Mouse (Mus musculus): ENCODE measurements around the gene Dpp6.

Dpp6 gene

GRCm38 (mm10) chr5:27056436-27056835, 239.4 kb downstream of the Dpp6 start:
- DNase-seq (ENCODE audit: low spot score in 2 of 2) = no peak

- DNase-seq (ENCODE audit: low spot score in 2 of 2) = no peak
Measured at GRCm38 (mm10) chr5:27060114-27060513, 243.1 kb downstream of the Dpp6 start.

GRCm38 (mm10) chr5:27063871-27064270, 246.9 kb downstream of the Dpp6 start:
- DNase-seq (ENCODE audit: low spot score in 2 of 2) = no peak

- no peak for DNase-seq (ENCODE audit: low spot score in 2 of 2)
Measured at GRCm38 (mm10) chr5:27066837-27067236, 249.8 kb downstream of the Dpp6 start.

GRCm38 (mm10) chr5:27075131-27075591, 258.2 kb downstream of the Dpp6 start:
- DNase-seq (ENCODE audit: low spot score in 2 of 2) = no peak

- no peak for DNase-seq (ENCODE audit: low spot score in 2 of 2)
Measured at GRCm38 (mm10) chr5:27076046-27076445, 259.0 kb downstream of the Dpp6 start.

GRCm38 (mm10) chr5:27077821-27078220, 260.8 kb downstream of the Dpp6 start:
- DNase-seq (ENCODE audit: low spot score in 2 of 2) = no peak

- no peak for DNase-seq (ENCODE audit: low spot score in 2 of 2)
Measured at GRCm38 (mm10) chr5:27081275-27081674, 264.3 kb downstream of the Dpp6 start.

GRCm38 (mm10) chr5:27083762-27084161, 266.8 kb downstream of the Dpp6 start:
- no peak for DNase-seq (ENCODE audit: low spot score in 2 of 2)

GRCm38 (mm10) chr5:27108221-27108620, 291.2 kb downstream of the Dpp6 start:
- no peak for DNase-seq (ENCODE audit: low spot score in 2 of 2)

- no peak for DNase-seq (ENCODE audit: low spot score in 2 of 2)
Measured at GRCm38 (mm10) chr5:27122479-27122878, 305.5 kb downstream of the Dpp6 start.

GRCm38 (mm10) chr5:27122944-27123343, 305.9 kb downstream of the Dpp6 start:
- DNase-seq (ENCODE audit: low spot score in 2 of 2) = no peak

GRCm38 (mm10) chr5:27126034-27126433, 309.0 kb downstream of the Dpp6 start:
- no peak for DNase-seq (ENCODE audit: low spot score in 2 of 2)

GRCm38 (mm10) chr5:27133196-27133595, 316.2 kb downstream of the Dpp6 start:
- no peak for DNase-seq (ENCODE audit: low spot score in 2 of 2)

- no peak for DNase-seq (ENCODE audit: low spot score in 2 of 2)
Measured at GRCm38 (mm10) chr5:27134436-27135005, 317.5 kb downstream of the Dpp6 start.

GRCm38 (mm10) chr5:27147397-27147945, 330.5 kb downstream of the Dpp6 start:
- DNase-seq (ENCODE audit: low spot score in 2 of 2) = no peak

GRCm38 (mm10) chr5:27151017-27151416, 334.0 kb downstream of the Dpp6 start:
- no peak for DNase-seq (ENCODE audit: low spot score in 2 of 2)

- DNase-seq (ENCODE audit: low spot score in 2 of 2) = no peak
Measured at GRCm38 (mm10) chr5:27155671-27156070, 338.7 kb downstream of the Dpp6 start.

- no peak for DNase-seq (ENCODE audit: low spot score in 2 of 2)
Measured at GRCm38 (mm10) chr5:27156366-27156765, 339.4 kb downstream of the Dpp6 start.

GRCm38 (mm10) chr5:27161122-27161645, 344.2 kb downstream of the Dpp6 start:
- no peak for DNase-seq (ENCODE audit: low spot score in 2 of 2)

GRCm38 (mm10) chr5:27168550-27168949, 351.5 kb downstream of the Dpp6 start:
- no peak for DNase-seq (ENCODE audit: low spot score in 2 of 2)

- DNase-seq (ENCODE audit: low spot score in 2 of 2) = no peak
Measured at GRCm38 (mm10) chr5:27184963-27185362, 368.0 kb downstream of the Dpp6 start.

- DNase-seq (ENCODE audit: low spot score in 2 of 2) = no peak
Measured at GRCm38 (mm10) chr5:27191242-27191969, 374.4 kb downstream of the Dpp6 start.

All from spleen, postnatal 4 days (tissue).